Mouse (Mus musculus): ENCODE data around the gene St6gal1. TPM values are rescaled to one million over a fixed set of nuclear protein-coding genes. Genes with fewer than 3 reads are reported as not detected.

The St6gal1 gene
- polyA plus RNA-seq, 1 experiment: 4.2 TPM

- Histone ChIP-seq H3K4me3 (ENCODE audit: control insufficient read depth, low read depth, low read length) (no peak overlapping the region), H3K4me1 (ENCODE audit: control insufficient read depth, insufficient read depth, low read length) (no peaks in the 10 kb centered on the region), H3K27me3 (ENCODE audit: control insufficient read depth, insufficient read depth, low read length) (no peaks in the 10 kb centered on the region), H3K27ac (ENCODE audit: control insufficient read depth, insufficient read depth, low read depth, low read length) (no peak overlapping the region), H3K36me3 (ENCODE audit: control insufficient read depth, insufficient read depth, low read length) (no peaks in the 10 kb centered on the region)
- TF ChIP-seq CTCF (IDR thresholded peaks at IDR 0.05; ENCODE audit: control insufficient read depth, insufficient read depth, insufficient replicate concordance, low read depth, low read length) (no peak), POLR2A (IDR thresholded peaks at IDR 0.05; ENCODE audit: control insufficient read depth, low read depth, low read length) (no peak)
Observed at GRCm38 (mm10) chr16:23327266-23327665, 102.7 kb downstream of the St6gal1 start.

GRCm38 (mm10) chr16:23328201-23328600, 103.7 kb downstream of the St6gal1 start:
- Histone ChIP-seq H3K27me3 (ENCODE audit: control insufficient read depth, insufficient read depth, low read length) (no peaks in the 10 kb centered on the region), H3K4me3 (ENCODE audit: control insufficient read depth, low read depth, low read length) (no peak overlapping the region), H3K36me3 (ENCODE audit: control insufficient read depth, insufficient read depth, low read length) (no peaks in the 10 kb centered on the region), H3K4me1 (ENCODE audit: control insufficient read depth, insufficient read depth, low read length) (no peaks in the 10 kb centered on the region), H3K27ac (ENCODE audit: control insufficient read depth, insufficient read depth, low read depth, low read length) (no peak overlapping the region)
- no peak for TF ChIP-seq POLR2A (IDR thresholded peaks at IDR 0.05; ENCODE audit: control insufficient read depth, low read depth, low read length)
- TF ChIP-seq CTCF (IDR thresholded peaks at IDR 0.05; ENCODE audit: control insufficient read depth, insufficient read depth, insufficient replicate concordance, low read depth, low read length): no peak

- Histone ChIP-seq H3K4me3 (ENCODE audit: control insufficient read depth, low read depth, low read length) (no peak overlapping the region), H3K4me1 (ENCODE audit: control insufficient read depth, insufficient read depth, low read length) (no peaks in the 10 kb centered on the region), H3K27me3 (ENCODE audit: control insufficient read depth, insufficient read depth, low read length) (no peaks in the 10 kb centered on the region), H3K36me3 (ENCODE audit: control insufficient read depth, insufficient read depth, low read length) (no peaks in the 10 kb centered on the region), H3K27ac (ENCODE audit: control insufficient read depth, insufficient read depth, low read depth, low read length) (no peak overlapping the region)
- no peak for TF ChIP-seq POLR2A (IDR thresholded peaks at IDR 0.05; ENCODE audit: control insufficient read depth, low read depth, low read length)
- TF ChIP-seq CTCF (IDR thresholded peaks at IDR 0.05; ENCODE audit: control insufficient read depth, insufficient read depth, insufficient replicate concordance, low read depth, low read length): no peak
Observed at GRCm38 (mm10) chr16:23332136-23332535, 107.6 kb downstream of the St6gal1 start.

GRCm38 (mm10) chr16:23332686-23333085, 108.1 kb downstream of the St6gal1 start:
- no peak overlapping the region for H3K4me3 ChIP-seq (ENCODE audit: control insufficient read depth, low read depth, low read length)
- no peak for TF ChIP-seq POLR2A (IDR thresholded peaks at IDR 0.05; ENCODE audit: control insufficient read depth, low read depth, low read length)
- TF ChIP-seq CTCF (IDR thresholded peaks at IDR 0.05; ENCODE audit: control insufficient read depth, insufficient read depth, insufficient replicate concordance, low read depth, low read length): no peak

GRCm38 (mm10) chr16:23333875-23334551, 109.5 kb downstream of the St6gal1 start:
- Histone ChIP-seq H3K36me3 (ENCODE audit: control insufficient read depth, insufficient read depth, low read length) (no peaks in the 10 kb centered on the region), H3K27me3 (ENCODE audit: control insufficient read depth, insufficient read depth, low read length) (no peaks in the 10 kb centered on the region), H3K4me3 (ENCODE audit: control insufficient read depth, low read depth, low read length) (no peak overlapping the region), H3K27ac (ENCODE audit: control insufficient read depth, insufficient read depth, low read depth, low read length) (no peak overlapping the region), H3K4me1 (ENCODE audit: control insufficient read depth, insufficient read depth, low read length) (no peaks in the 10 kb centered on the region)
- no peak for TF ChIP-seq POLR2A (IDR thresholded peaks at IDR 0.05; ENCODE audit: control insufficient read depth, low read depth, low read length)
- no peak for TF ChIP-seq CTCF (IDR thresholded peaks at IDR 0.05; ENCODE audit: control insufficient read depth, insufficient read depth, insufficient replicate concordance, low read depth, low read length)

More at GRCm38 (mm10) chr16:23332686-23333085, 108.1 kb downstream of the St6gal1 start:
- Histone ChIP-seq H3K4me1 (ENCODE audit: control insufficient read depth, insufficient read depth, low read length) (no peaks in the 10 kb centered on the region), H3K27me3 (ENCODE audit: control insufficient read depth, insufficient read depth, low read length) (no peaks in the 10 kb centered on the region), H3K27ac (ENCODE audit: control insufficient read depth, insufficient read depth, low read depth, low read length) (0 out of 2 replicates have a peak overlapping the region, but pooled peaks have one; percentile 9), H3K36me3 (ENCODE audit: control insufficient read depth, insufficient read depth, low read length) (no peaks in the 10 kb centered on the region)

GRCm38 (mm10) chr16:23337317-23337716, 112.8 kb downstream of the St6gal1 start:
- H3K36me3 ChIP-seq (ENCODE audit: control insufficient read depth, insufficient read depth, low read length): no peaks in the 10 kb centered on the region

GRCm38 (mm10) chr16:23341254-23341653, 116.7 kb downstream of the St6gal1 start:
- no peak overlapping the region for H3K4me3 ChIP-seq (ENCODE audit: control insufficient read depth, low read depth, low read length)
- no peak overlapping the region for H3K27ac ChIP-seq (ENCODE audit: control insufficient read depth, insufficient read depth, low read depth, low read length)
- no peaks in the 10 kb centered on the region for H3K36me3 ChIP-seq (ENCODE audit: control insufficient read depth, insufficient read depth, low read length)
- peaks cover 3% of the 10 kb centered on the region for H3K4me1 ChIP-seq (ENCODE audit: control insufficient read depth, insufficient read depth, low read length)
- TF ChIP-seq CTCF (IDR thresholded peaks at IDR 0.05; ENCODE audit: control insufficient read depth, insufficient read depth, insufficient replicate concordance, low read depth, low read length): no peak
- TF ChIP-seq POLR2A (IDR thresholded peaks at IDR 0.05; ENCODE audit: control insufficient read depth, low read depth, low read length): no peak
- no peaks in the 10 kb centered on the region for H3K27me3 ChIP-seq (ENCODE audit: control insufficient read depth, insufficient read depth, low read length)

More at GRCm38 (mm10) chr16:23337317-23337716, 112.8 kb downstream of the St6gal1 start:
- no peak overlapping the region for H3K4me3 ChIP-seq (ENCODE audit: control insufficient read depth, low read depth, low read length)
- TF ChIP-seq POLR2A (IDR thresholded peaks at IDR 0.05; ENCODE audit: control insufficient read depth, low read depth, low read length): no peak
- TF ChIP-seq CTCF (IDR thresholded peaks at IDR 0.05; ENCODE audit: control insufficient read depth, insufficient read depth, insufficient replicate concordance, low read depth, low read length): no peak
- H3K4me1 ChIP-seq (ENCODE audit: control insufficient read depth, insufficient read depth, low read length): no peaks in the 10 kb centered on the region
- H3K27me3 ChIP-seq (ENCODE audit: control insufficient read depth, insufficient read depth, low read length): no peaks in the 10 kb centered on the region
- H3K27ac ChIP-seq (ENCODE audit: control insufficient read depth, insufficient read depth, low read depth, low read length): no peak overlapping the region
